Mouse (Mus musculus) liver, embryonic 14.5 days (tissue): ENCODE results near the gene Gm20547. TPM values are rescaled to one million over a fixed set of nuclear protein-coding genes. Genes with fewer than 3 reads are reported as not detected.
"Not testable (repeated sequence)": the region's sequence is repeated elsewhere in the genome, so short reads cannot be mapped to it uniquely, and the experiment has no call there.

Source experiments
- ATAC-seq: fragments of 200-750 bp; cut with Nextera tagmentation; 2 replicates; pipeline ENCODE4 v1.8.0; 2017; ENCODE audit warnings: moderate number of reproducible peaks, mild to moderate bottlenecking, moderate library complexity; ENCODE audit not compliant: insufficient read depth
- DNase-seq, 3 experiments: peaks; one replicate each; pipeline ENCODE4 v3.0.0-alpha.2; 2012 to 2013; ENCODE audit warnings: low read depth in 3 of 3, low spot score in 3 of 3
- H3K27ac ChIP-seq: fragments of 300-500 bp; sonication (generic); 2 replicates; pipeline ENCODE4 v1.5.1; 2014; ENCODE audit warnings: moderate library complexity, mild to moderate bottlenecking, control low read depth, inconsistent platforms
- H3K27me3 ChIP-seq: fragments of 300-500 bp; sonication (generic); 2 replicates; pipeline ENCODE4 v1.6.1; 2014; ENCODE audit warnings: mild to moderate bottlenecking, low read length, moderate library complexity; ENCODE audit not compliant: control insufficient read depth, insufficient read depth
- H3K36me3 ChIP-seq: fragments of 300-500 bp; sonication (generic); replicated peaks from 2 replicates; pipeline ENCODE4 v1.6.1; 2014; ENCODE audit warnings: low read depth; ENCODE audit not compliant: control insufficient read depth, insufficient read depth
- H3K4me1 ChIP-seq, 2 experiments: fragments of 200-500 bp in 1 of 2; fragments of 300-500 bp in 1 of 2; sonication (generic) in 1 of 2; replicated peaks; 2 replicates each; pipeline ENCODE4 v1.6.1; 2012 to 2014; ENCODE audit warnings: antibody characterized with exemption in 1 of 2, inconsistent platforms in 1 of 2, low read length in 1 of 2; ENCODE audit not compliant: control insufficient read depth in 2 of 2, insufficient read depth in 2 of 2
- H3K4me2 ChIP-seq: fragments of 300-500 bp; sonication (generic); 2 replicates; pipeline ENCODE4 v1.6.1; 2014; ENCODE audit warnings: low read depth, mild to moderate bottlenecking, control low read depth, moderate library complexity
- H3K4me3 ChIP-seq, 2 experiments: fragments of 200-500 bp in 1 of 2; fragments of 300-500 bp in 1 of 2; sonication (generic) in 1 of 2; 2 replicates each; pipeline ENCODE4 v1.5.1; 2012 to 2014; ENCODE audit warnings: low read depth in 2 of 2, low read length in 2 of 2, mild to moderate bottlenecking in 2 of 2, control low read depth in 1 of 2, inconsistent platforms in 1 of 2, moderate library complexity in 1 of 2; ENCODE audit not compliant: insufficient read depth in 1 of 2
- H3K9ac ChIP-seq: fragments of 300-500 bp; sonication (generic); replicated peaks from 2 replicates; pipeline ENCODE4 v1.6.1; 2014; ENCODE audit warnings: mild to moderate bottlenecking, control low read depth, moderate library complexity
- H3K9me3 ChIP-seq: fragments of 300-500 bp; sonication (generic); 2 replicates; pipeline ENCODE4 v1.6.1; 2016; ENCODE audit warnings: low read length, mixed read lengths; ENCODE audit not compliant: control insufficient read depth
- CTCF ChIP-seq: IDR thresholded peaks from 2 replicates; pipeline ENCODE4 v1.5.1; 2016; ENCODE audit warnings: antibody characterized with exemption, low read depth, control low read depth
- EP300 ChIP-seq: IDR thresholded peaks from 2 replicates; pipeline ENCODE4 v1.6.1; 2016; ENCODE audit warnings: antibody characterized with exemption, low read depth
- WGBS: fragments of 180-500 bp; shearing (Covaris S2); extraction: QIAGEN DNeasy Blood & Tissue Kit; methylation state at CpG from one replicate; pipeline ENCODE4 v1.1.7; 2014; ENCODE audit not compliant: insufficient replicate concordance; 5-methylcytosine and 5-hydroxymethylcytosine counted together
- polyA plus RNA-seq, 2 experiments: library from polyadenylated mRNA; depleted of rRNA in 1 of 2; stranded (reverse) in 1 of 2; unstranded in 1 of 2; fragments of >200 nt; fragmentation: Nextera tagmentation in 1 of 2; extraction: Ambion mirVana in 1 of 2; gene quantifications; 2 replicates each; pipeline versions ENCODE4 v1.2.1 to v1.2.3; 2012 to 2014

Gm20547 gene
- polyA plus RNA-seq, 2 experiments: 0.02 TPM; not detected in 1

DNA sequence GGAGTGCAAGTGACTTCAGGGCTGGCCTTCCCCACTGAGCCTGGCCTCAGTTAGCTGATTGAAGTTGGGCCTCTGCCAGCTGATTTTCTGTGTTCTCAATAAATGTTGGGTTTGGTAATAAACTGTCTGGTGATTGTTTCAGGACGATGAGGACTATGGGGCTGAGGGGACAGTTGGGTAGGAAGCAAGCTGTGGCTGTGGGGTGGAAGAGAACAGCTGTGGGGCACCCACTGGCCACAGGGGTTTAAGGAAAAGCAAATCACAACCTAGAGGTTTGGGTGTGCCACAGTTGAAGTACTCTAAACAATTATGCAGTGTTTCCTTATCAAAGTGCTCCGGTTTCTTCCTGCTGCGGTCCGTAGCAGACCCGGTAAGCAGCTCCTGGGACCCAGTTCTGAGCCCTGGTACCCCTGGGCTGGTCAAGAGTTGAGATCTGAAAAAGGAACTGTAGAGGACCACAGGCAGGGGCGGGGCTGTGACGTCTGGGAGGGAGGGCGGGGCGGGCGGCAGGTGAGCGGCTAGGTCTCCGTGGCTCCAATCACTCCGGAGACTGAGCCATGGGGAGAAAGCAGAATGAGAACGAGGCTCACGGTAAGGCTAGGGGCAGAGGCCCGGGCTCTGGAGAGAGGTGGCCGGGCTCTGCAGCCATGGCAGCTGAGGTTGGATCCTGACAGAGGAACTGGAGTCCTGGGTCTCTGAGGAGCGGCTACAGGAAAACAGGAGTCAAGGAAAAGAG, 32.3 kb upstream of the Gm20547 start, which contains the start of gene Slc44a4:
Slc44a4 (plus strand) TSS at position 537 of the 736 bp plus-strand sequence.
- H3K4me2 ChIP-seq: no peak within 1 kb of the TSS
- TF ChIP-seq CTCF: no peak
- no peak for TF ChIP-seq EP300
- H3K4me1 ChIP-seq: 0 out of 4 replicates have a peak, but pooled peaks cover 0 to 3% of the 10 kb centered on the region in 2 experiments
- DNase-seq: no peak
- no peaks in the 10 kb centered on the region for H3K9me3 ChIP-seq
- H3K27me3 ChIP-seq: no peaks in the 10 kb centered on the region
- no peak within 1 kb of the TSS for H3K27ac ChIP-seq
- peaks cover 7% of the 10 kb centered on the region for H3K36me3 ChIP-seq
- 42% methylated on average over 18 of the region's 18 CpGs for WGBS
- H3K4me3 ChIP-seq: no peak within 1 kb of the TSS
- no peak for ATAC-seq
- H3K9ac ChIP-seq: no peak within 1 kb of the TSS

GRCm38 (mm10) chr17:34911945-34912351, 30.1 kb upstream of the Gm20547 start:
- peaks cover 17% of the 10 kb centered on the region for H3K36me3 ChIP-seq
- no peak overlapping the region for H3K4me3 ChIP-seq
- WGBS: 43% methylated on average over 5 of the region's 5 CpGs
- no peak for TF ChIP-seq EP300
- TF ChIP-seq CTCF: peak; percentile 99
- no peaks in the 10 kb centered on the region for H3K9me3 ChIP-seq
- DNase-seq: peak; percentile 54 to 65 (median 58)
- no peak overlapping the region for H3K9ac ChIP-seq
- peak; percentile 65; the same call in 1 of the 2 replicates for ATAC-seq
- no peak overlapping the region for H3K4me2 ChIP-seq
- H3K27me3 ChIP-seq: no peaks in the 10 kb centered on the region
- no peaks in the 10 kb centered on the region for H3K4me1 ChIP-seq
- H3K27ac ChIP-seq: no peak overlapping the region

DNA sequence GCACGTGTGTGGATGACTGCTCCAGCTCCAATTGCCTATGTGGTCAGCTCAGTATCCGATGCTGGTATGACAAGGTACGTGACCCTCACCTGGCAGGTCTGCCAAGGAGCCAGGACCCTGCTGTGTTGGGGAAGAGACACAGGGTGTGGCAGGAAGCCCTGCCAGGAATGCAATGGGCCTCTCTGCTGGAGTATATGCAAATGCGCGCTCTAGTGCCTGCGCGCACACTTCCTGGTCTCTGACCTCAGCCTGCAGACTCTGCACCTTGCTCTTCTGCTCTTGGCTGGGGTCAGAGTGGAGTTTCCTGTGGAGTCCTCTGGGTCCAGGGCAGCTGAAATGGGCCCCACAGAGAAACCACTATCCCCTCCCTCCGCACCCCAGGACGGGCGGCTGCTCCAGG, 29.1 kb upstream of the Gm20547 start:
- H3K9me3 ChIP-seq: no peaks in the 10 kb centered on the region
- no peak overlapping the region for H3K9ac ChIP-seq
- H3K36me3 ChIP-seq: peaks cover 20% of the 10 kb centered on the region
- no peaks in the 10 kb centered on the region for H3K27me3 ChIP-seq
- TF ChIP-seq CTCF (no peak), EP300 (no peak)
- H3K4me3 ChIP-seq: no peak overlapping the region
- 82% methylated on average over 10 of the region's 10 CpGs for WGBS
- ATAC-seq (0 out of 2 replicates have a peak, but pooled peaks have one; percentile 14), DNase-seq (no peak)
- no peaks in the 10 kb centered on the region for H3K4me1 ChIP-seq
- no peak overlapping the region for H3K4me2 ChIP-seq
- H3K27ac ChIP-seq: no peak overlapping the region

DNA sequence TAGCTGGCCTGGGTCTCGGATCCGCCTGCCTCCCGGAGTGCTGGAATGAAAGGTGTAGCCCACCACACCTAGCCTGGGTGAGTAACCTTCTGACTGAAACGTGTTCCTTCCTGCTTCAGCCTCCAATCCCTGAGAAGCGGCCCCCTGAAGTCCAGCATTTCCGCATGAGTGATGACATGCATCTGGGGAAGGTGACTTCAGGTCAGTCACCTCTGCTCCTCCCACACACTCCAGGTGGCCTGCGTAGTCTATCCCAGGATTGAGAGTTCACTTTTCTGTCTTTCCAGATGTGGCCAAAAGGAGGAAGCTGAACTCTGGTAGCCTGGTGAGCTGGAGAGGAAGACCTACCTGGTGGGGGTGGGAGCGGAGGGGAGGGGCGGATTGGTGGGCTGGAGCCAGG, 21.1 kb upstream of the Gm20547 start:
- ATAC-seq (no peak), DNase-seq (no peak)
- WGBS: 84% methylated on average over 9 of the region's 9 CpGs
- no peak overlapping the region for H3K4me2 ChIP-seq
- peaks cover 0 to 6% of the 10 kb centered on the region in 2 experiments; a peak in 2 of 4 replicates for H3K4me1 ChIP-seq
- H3K9ac ChIP-seq: no peak overlapping the region
- H3K4me3 ChIP-seq: no peak overlapping the region
- H3K27ac ChIP-seq: no peak overlapping the region
- peaks cover 15% of the 10 kb centered on the region for H3K36me3 ChIP-seq
- no peaks in the 10 kb centered on the region for H3K9me3 ChIP-seq
- no peak for TF ChIP-seq EP300
- no peak for TF ChIP-seq CTCF
- H3K27me3 ChIP-seq: no peaks in the 10 kb centered on the region

DNA sequence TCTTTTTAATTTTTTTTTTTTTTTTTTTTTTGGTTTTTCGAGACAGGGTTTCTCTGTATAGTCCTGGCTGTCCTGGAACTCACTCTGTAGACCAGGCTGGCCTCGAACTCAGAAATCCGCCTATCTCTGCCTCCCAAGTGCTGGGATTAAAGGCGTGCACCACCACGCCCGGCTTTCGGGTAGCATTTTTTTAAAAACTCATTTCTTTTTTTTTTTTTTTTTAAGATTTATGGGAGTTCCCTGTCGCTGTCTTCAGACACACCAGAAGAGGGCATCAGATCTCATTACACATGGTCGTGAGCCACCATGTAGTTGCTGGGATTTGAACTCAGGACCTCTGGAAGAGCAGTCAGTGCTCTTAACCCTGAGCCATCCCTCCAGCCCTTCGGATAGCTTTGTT, 20.1 kb upstream of the Gm20547 start:
- Histone ChIP-seq H3K36me3 (peaks cover 14% of the 10 kb centered on the region), H3K4me1 (peaks cover 6 to 13% of the 10 kb centered on the region in 2 experiments)
- not testable (repeated sequence) for ATAC-seq, H3K9ac ChIP-seq, H3K9me3 ChIP-seq, H3K4me3 ChIP-seq, H3K27me3 ChIP-seq, DNase-seq, H3K4me2 ChIP-seq, H3K27ac ChIP-seq
- 73% methylated on average over 9 of the region's 10 CpGs for WGBS

DNA sequence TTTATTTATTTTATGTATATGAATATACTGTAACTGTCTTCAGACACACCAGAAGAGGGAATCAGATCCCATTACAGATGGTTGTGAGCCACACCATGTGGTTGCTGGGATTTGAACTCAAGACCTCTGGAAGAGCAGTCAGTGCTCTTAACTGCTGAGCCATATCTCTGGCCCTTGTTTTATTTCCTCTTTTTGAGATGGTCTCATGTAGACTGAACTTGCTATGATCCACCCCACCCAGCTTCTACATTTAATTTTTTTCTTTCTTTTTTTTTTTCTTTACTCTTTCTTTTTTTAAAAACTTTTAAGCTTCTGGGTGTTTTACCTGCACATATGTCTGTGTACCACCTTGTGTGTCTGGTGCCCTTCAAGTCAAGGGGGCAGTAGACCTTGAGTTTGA, 19.0 kb upstream of the Gm20547 start:
- DNase-seq, H3K9ac ChIP-seq, H3K36me3 ChIP-seq, H3K4me2 ChIP-seq, H3K27ac ChIP-seq, ATAC-seq, H3K4me3 ChIP-seq, H3K27me3 ChIP-seq, H3K9me3 ChIP-seq: not testable (repeated sequence)
- peaks cover 6 to 13% of the 10 kb centered on the region in 2 experiments for H3K4me1 ChIP-seq
